18 mouse cellular contexts compared by ENCODE assay signal in genomic region chr5:107211830-107212370, GRCm38 (mm10).
"Had no signal": no experiment of that assay in that cellular context is flagged by ENCODE, and none has a peak within 500 bp of the region (broad histone marks: within the 10 kb centered on the region; RNA-seq: fewer than 3 reads in every experiment).

No protein-coding gene starts in this region.

- ATAC-seq: liver, embryonic 12.5 days had no signal

- H3K36me3 ChIP-seq: midbrain, embryonic 10.5 days; neural tube, embryonic 15.5 days had no signal

- H3K4me3 ChIP-seq: layer of hippocampus, adult 2 months; liver, embryonic 12.5 days; midbrain, embryonic 10.5 days; myocyte; neural tube, embryonic 15.5 days had no signal

- DNase-seq: kidney, adult 11 months; kidney, adult 9 months; kidney, postnatal 36 days; left cerebral cortex, postnatal 4 days; lung, embryonic 14.5 days; lung, postnatal 10 days; lung, postnatal 4 days; midbrain, embryonic 14.5 days; right cerebral cortex, adult 18-20 months; right cerebral cortex, postnatal 25 days; thymus, adult 2 months; thymus, postnatal 25 days had no signal

- H3K4me1 ChIP-seq: neural tube, embryonic 15.5 days had no signal

- H3K4me2 ChIP-seq: liver, embryonic 12.5 days; lung, embryonic 14.5 days; neural tube, embryonic 15.5 days had no signal

- H3K9me3 ChIP-seq: liver, embryonic 12.5 days; midbrain, embryonic 10.5 days; neural tube, embryonic 15.5 days had no signal

- H3K27me3 ChIP-seq: liver, embryonic 12.5 days; neural tube, embryonic 15.5 days had no signal

- H3K27ac ChIP-seq: kidney, postnatal 0 days; layer of hippocampus, adult 2 months; liver, embryonic 12.5 days; midbrain, embryonic 10.5 days; neural tube, embryonic 15.5 days had no signal

- H3K9ac ChIP-seq: liver, embryonic 12.5 days; lung, embryonic 14.5 days; neural tube, embryonic 15.5 days had no signal
